Mouse (Mus musculus) testis, adult 10 weeks (tissue): ENCODE measurements around the gene Pde4b. TPM values are rescaled to one million over a fixed set of nuclear protein-coding genes. Genes with fewer than 3 reads are reported as not detected.

Experiments
- polyA plus RNA-seq: library from polyadenylated mRNA; stranded (reverse); fragments of 350-450 nt; fragmentation: Illumina TruSeq; extraction: RNeasy Lipid Tissue Mini Kit (QIAGEN cat#74804); gene quantifications from one replicate; pipeline ENCODE4 v1.2.3, GENCODE M21; 2014; ENCODE audit warnings: low read depth, low replicate concordance

Pde4b gene
- 16.0 TPM for polyA plus RNA-seq

GRCm38 (mm10) chr4:102087091-102087565 is at the start of gene Pde4b:
TSS of gene Pde4b (plus strand) at chr4:102087543.

Other genes starting within 250 kb of the Pde4b start
- not detected for gene B020004J07Rik, start 243.5 kb upstream of the Pde4b start, polyA plus RNA-seq
- gene C130073F10Rik, start 193.8 kb upstream of the Pde4b start, polyA plus RNA-seq, result not detected
- not detected for gene Gm12800, start 178.4 kb upstream of the Pde4b start, polyA plus RNA-seq
- not detected for gene Gm12794, start 147.1 kb upstream of the Pde4b start, polyA plus RNA-seq
- not detected for gene Gm12790, start 106.5 kb upstream of the Pde4b start, polyA plus RNA-seq
- not detected for gene Gm12789, start 100.9 kb upstream of the Pde4b start, polyA plus RNA-seq